Mouse (Mus musculus) intestine, embryonic 16.5 days (tissue): Measurements from ENCODE around the gene March4. TPM values are rescaled to one million over a fixed set of nuclear protein-coding genes. Genes with fewer than 3 reads are reported as not detected.
A peak's percentile ranks its signal among the peaks of the same experiment; 100 is the strongest.

Source experiments
- ATAC-seq: fragments of 200-750 bp; cut with Nextera tagmentation; 2 replicates; pipeline ENCODE4 v1.8.0; 2017; ENCODE audit warnings: moderate TSS enrichment, moderate library complexity
- H3K27ac ChIP-seq: fragments of 300-500 bp; sonication (generic); 2 replicates; pipeline ENCODE4 v1.5.1; 2014; ENCODE audit warnings: mild to moderate bottlenecking, low read length
- H3K27me3 ChIP-seq: fragments of 300-500 bp; sonication (generic); replicated peaks from 2 replicates; pipeline ENCODE4 v1.6.1; 2014; ENCODE audit warnings: low read length, control low read depth, mixed read lengths; ENCODE audit not compliant: control insufficient read depth, insufficient read depth
- H3K36me3 ChIP-seq: fragments of 300-500 bp; sonication (generic); 2 replicates; pipeline ENCODE4 v1.6.1; 2014; ENCODE audit warnings: low read length, control low read depth; ENCODE audit not compliant: control insufficient read depth, insufficient read depth
- H3K4me1 ChIP-seq: fragments of 300-500 bp; sonication (generic); 2 replicates; pipeline ENCODE4 v1.6.1; 2014; ENCODE audit warnings: low read length, control low read depth, mixed read lengths; ENCODE audit not compliant: control insufficient read depth, insufficient read depth
- H3K4me2 ChIP-seq: fragments of 300-500 bp; sonication (generic); 2 replicates; pipeline ENCODE4 v1.6.1; 2014; ENCODE audit warnings: low read depth, low read length, control low read depth
- H3K4me3 ChIP-seq: fragments of 300-500 bp; sonication (generic); 2 replicates; pipeline ENCODE4 v1.5.1; 2014; ENCODE audit warnings: mild to moderate bottlenecking, low read length
- H3K9ac ChIP-seq: fragments of 300-500 bp; sonication (generic); 2 replicates; pipeline ENCODE4 v1.6.1; 2014; ENCODE audit warnings: low read depth, low read length
- H3K9me3 ChIP-seq: fragments of 300-500 bp; sonication (generic); 2 replicates; pipeline ENCODE4 v1.6.1; 2016; ENCODE audit warnings: low read length, control low read depth; ENCODE audit not compliant: control insufficient read depth
- WGBS: fragments of 180-500 bp; shearing (Covaris S2); extraction: QIAGEN DNeasy Blood & Tissue Kit; methylation state at CpG from one replicate; pipeline ENCODE4 v1.1.7; 2014; 5-methylcytosine and 5-hydroxymethylcytosine counted together
- polyA plus RNA-seq: library from polyadenylated mRNA; unstranded; fragments of >200 nt; fragmentation: Nextera tagmentation; extraction: Ambion mirVana; gene quantifications from 2 replicates; pipeline ENCODE4 v1.2.1, GENCODE M21; 2015

The March4 gene
- polyA plus RNA-seq, 1 experiment from 2014 or later, result 0.32 TPM

DNA sequence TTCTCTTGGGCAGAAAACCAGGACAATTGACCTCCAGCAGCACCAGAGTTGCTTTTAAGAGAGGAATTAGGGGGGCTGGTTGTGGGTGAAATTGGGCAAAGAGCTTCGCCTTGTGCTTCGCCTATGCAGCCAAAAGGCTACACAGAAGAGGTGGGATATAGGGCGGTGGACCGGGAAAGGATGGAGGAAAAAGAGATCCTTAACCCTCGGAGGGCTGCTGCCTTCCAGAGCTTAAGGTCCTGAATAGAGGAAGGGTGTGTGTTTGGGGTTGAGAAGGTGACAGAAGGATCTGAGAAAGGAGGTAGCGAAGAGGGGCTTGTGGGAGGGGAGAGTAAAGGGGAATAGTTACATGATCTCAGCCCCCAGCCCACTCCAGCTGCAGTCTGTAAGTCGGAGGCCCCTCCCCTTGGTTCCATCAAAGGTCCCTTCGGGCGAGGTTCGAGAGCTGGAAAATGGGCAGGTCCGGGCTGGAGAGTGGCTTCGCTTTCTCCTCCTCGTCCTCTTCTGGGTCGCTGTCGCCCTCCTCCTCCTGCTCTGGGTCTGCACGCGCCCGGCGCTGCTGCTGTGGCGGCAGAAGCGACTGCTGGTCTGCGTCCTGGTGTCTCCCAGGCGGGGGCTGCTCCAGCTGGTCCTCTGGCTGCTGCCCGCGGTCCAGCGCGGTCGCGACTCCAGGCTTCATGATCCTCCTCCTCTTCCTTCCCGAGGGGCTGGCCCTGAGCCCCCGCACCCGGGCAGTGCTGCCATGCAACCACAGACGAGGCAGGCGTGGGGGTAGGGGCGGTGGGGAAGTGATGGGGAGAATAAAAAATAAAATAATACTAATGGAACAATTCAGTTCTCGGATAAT, 782 bp downstream of the March4 start:
- Histone ChIP-seq H3K9me3 (no peaks in the 10 kb centered on the region), H3K9ac (no peak overlapping the region), H3K36me3 (no peaks in the 10 kb centered on the region), H3K4me3 (peak overlapping the region; percentile 30), H3K27ac (no peak overlapping the region), H3K4me1 (peaks cover 6% of the 10 kb centered on the region), H3K4me2 (peak overlapping the region; percentile 53), H3K27me3 (peaks cover 22% of the 10 kb centered on the region)
- 3% methylated on average over 36 of the region's 36 CpGs for WGBS
- 0 out of 2 replicates have a peak, but pooled peaks have one; percentile 33 for ATAC-seq

- peaks cover 6% of the 10 kb centered on the region for H3K4me1 ChIP-seq
- no peak overlapping the region for H3K27ac ChIP-seq
- H3K9ac ChIP-seq, result no peak overlapping the region
- no peak for ATAC-seq
- H3K4me3 ChIP-seq, result no peak overlapping the region
- no peaks in the 10 kb centered on the region for H3K9me3 ChIP-seq
- H3K36me3 ChIP-seq, result no peaks in the 10 kb centered on the region
- peaks cover 22% of the 10 kb centered on the region for H3K27me3 ChIP-seq
- no peak overlapping the region for H3K4me2 ChIP-seq
These were observed 3.3 kb downstream of the March4 start for GRCm38 (mm10) chr1:72533439-72533838.

DNA sequence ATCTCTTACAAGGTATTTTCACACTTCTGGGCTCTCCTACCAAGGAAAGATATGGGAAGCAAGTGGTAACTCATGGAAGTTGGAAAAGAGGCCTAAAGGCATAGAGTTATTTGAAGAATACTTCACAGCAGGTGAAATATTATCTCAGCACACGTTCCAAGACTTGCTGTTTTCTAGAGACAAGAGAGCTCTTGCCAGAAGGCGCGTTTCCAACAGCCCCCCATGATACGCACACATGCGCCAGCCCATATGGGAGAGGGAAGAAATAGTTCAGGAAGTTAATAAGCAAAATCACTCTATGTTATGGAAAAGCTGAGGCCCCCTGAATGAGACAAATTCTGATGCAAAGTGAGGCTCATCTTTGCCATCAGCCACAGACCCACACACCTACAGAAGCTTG, 3.8 kb downstream of the March4 start:
- Histone ChIP-seq H3K4me3 (no peak overlapping the region), H3K4me1 (peaks cover 6% of the 10 kb centered on the region), H3K4me2 (no peak overlapping the region), H3K9ac (no peak overlapping the region), H3K9me3 (no peaks in the 10 kb centered on the region), H3K36me3 (no peaks in the 10 kb centered on the region), H3K27ac (no peak overlapping the region), H3K27me3 (peaks cover 22% of the 10 kb centered on the region)
- 82% methylated on average over 5 of the region's 5 CpGs for WGBS
- ATAC-seq, result no peak

GRCm38 (mm10) chr1:72530516-72531196, 6.1 kb downstream of the March4 start:
- Histone ChIP-seq H3K4me1 (no peaks in the 10 kb centered on the region), H3K4me2 (no peak overlapping the region), H3K9me3 (no peaks in the 10 kb centered on the region), H3K4me3 (no peak overlapping the region), H3K27ac (no peak overlapping the region), H3K9ac (no peak overlapping the region), H3K27me3 (peaks cover 10% of the 10 kb centered on the region), H3K36me3 (no peaks in the 10 kb centered on the region)
- whole genome bisulfite sequencing, result 74% methylated on average over 8 of the region's 8 CpGs
- ATAC-seq, result no peak

- H3K27ac ChIP-seq, result no peak overlapping the region
- no peaks in the 10 kb centered on the region for H3K27me3 ChIP-seq
- no peaks in the 10 kb centered on the region for H3K36me3 ChIP-seq
- H3K9me3 ChIP-seq, result no peaks in the 10 kb centered on the region
- H3K4me2 ChIP-seq, result no peak overlapping the region
- WGBS, result 85% methylated on average over 4 of the region's 4 CpGs
- H3K9ac ChIP-seq, result no peak overlapping the region
- ATAC-seq, result no peak
- H3K4me3 ChIP-seq, result no peak overlapping the region
- H3K4me1 ChIP-seq, result no peaks in the 10 kb centered on the region
These were observed 7.5 kb downstream of the March4 start for GRCm38 (mm10) chr1:72529192-72529591.

DNA sequence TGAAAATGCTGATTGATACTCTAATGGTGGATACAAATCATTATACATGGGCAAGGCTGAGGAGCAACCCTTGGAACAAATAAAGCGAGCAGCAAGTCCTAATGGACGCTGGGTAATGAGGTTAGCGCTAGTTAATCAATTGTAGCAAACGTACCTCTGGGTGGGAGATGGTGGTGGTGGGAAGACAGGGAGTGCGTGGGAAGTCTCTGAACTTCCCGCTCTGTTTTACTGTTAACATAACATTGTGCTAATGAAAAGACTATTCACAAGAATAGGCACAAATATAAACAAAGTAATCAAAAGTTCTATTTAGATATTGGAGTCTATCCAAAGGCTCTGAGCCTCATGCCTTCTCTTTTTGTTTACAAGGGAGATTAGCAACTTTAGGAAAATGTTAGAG, 13.1 kb downstream of the March4 start:
- no peak overlapping the region for H3K4me2 ChIP-seq
- no peaks in the 10 kb centered on the region for H3K9me3 ChIP-seq
- H3K4me3 ChIP-seq, result no peak overlapping the region
- H3K4me1 ChIP-seq, result no peaks in the 10 kb centered on the region
- H3K9ac ChIP-seq, result no peak overlapping the region
- no peaks in the 10 kb centered on the region for H3K27me3 ChIP-seq
- H3K36me3 ChIP-seq, result no peaks in the 10 kb centered on the region
- WGBS, result 39% methylated on average over 6 of the region's 6 CpGs
- no peak overlapping the region for H3K27ac ChIP-seq
- ATAC-seq, result no peak

DNA sequence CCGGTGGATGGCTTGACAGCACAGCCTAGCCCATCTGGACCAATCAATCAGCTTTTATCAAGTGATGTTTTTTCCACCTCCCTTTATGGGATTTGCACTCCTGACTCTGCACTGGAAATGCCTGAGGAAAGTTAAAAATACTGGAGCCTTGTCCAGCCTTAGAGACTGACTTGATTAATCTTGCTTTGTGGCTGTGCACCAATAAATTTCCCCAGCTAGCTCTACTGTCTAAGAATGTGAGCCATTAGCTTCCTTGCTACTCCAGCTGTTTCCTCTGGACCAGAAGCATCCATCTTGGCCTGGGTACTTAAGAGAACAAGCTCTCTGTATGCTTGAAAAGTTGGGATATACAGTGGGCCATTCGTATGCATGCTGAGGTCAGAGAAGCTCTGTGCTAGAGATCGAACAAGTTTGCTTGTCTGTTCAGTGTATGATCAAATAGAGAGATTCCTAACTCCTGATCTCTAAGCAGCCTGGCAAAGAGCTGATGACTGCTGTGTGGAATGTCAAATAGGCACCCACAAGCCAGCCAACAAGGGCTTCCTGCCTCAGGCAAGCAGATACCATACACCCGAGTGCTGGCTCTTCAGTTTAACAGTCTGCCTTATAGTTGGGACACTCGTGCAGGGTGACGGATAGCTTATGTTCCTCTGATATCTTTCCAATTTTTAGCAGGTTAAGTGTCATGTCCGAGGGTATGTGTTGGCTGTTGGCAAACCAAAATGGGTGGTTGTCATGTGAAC, 25.8 kb downstream of the March4 start:
- no peaks in the 10 kb centered on the region for H3K36me3 ChIP-seq
- WGBS, result 65% methylated on average over 7 of the region's 7 CpGs
- no peak overlapping the region for H3K27ac ChIP-seq
- no peak for ATAC-seq
- H3K9me3 ChIP-seq, result no peaks in the 10 kb centered on the region
- no peak overlapping the region for H3K4me3 ChIP-seq
- H3K4me1 ChIP-seq, result no peaks in the 10 kb centered on the region
- no peak overlapping the region for H3K4me2 ChIP-seq
- no peak overlapping the region for H3K9ac ChIP-seq
- no peaks in the 10 kb centered on the region for H3K27me3 ChIP-seq

DNA sequence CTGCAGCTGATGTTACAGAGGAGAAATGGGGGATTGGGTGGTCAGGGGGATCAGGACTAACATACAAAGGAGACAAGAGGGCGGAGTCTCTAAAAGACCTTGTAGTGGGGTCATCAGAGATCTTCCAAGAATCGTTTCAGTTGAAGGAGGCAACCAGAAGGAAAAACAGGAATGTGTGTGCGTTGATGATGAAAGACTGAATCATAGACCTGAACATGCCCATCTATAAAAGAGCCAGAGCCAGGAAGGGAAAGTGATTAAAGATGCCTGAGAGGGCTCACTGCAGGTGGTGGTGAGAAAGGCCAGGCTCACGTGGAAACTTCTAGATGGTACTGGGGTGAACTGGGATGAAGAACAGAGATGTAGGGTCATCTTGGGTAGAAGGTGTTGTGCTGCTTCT, 27.2 kb downstream of the March4 start:
- Histone ChIP-seq H3K27ac (no peak overlapping the region), H3K4me1 (no peaks in the 10 kb centered on the region), H3K4me3 (no peak overlapping the region), H3K4me2 (no peak overlapping the region), H3K9ac (no peak overlapping the region), H3K36me3 (no peaks in the 10 kb centered on the region), H3K9me3 (no peaks in the 10 kb centered on the region), H3K27me3 (no peaks in the 10 kb centered on the region)
- 79% methylated on average over 4 of the region's 4 CpGs for WGBS
- ATAC-seq, result no peak

DNA sequence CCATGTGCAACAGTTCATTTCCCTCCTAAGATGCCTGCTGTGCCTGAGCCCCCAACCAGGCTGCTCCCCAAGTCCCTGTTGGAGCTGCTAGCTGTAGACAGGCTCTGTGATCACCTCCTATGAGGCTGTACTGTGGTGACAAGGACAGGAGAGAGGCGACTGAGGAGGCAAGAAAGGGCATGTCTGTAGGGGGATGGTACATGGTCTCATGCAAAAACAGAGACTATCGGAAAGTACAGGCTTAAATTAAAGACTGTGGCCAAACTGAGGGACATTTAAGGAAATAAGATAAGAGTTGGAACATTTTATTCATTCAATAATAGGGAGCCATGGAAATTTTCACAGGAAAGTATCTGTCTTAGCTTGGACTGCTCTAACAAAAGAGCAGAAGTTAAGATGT, 29.1 kb downstream of the March4 start:
- Histone ChIP-seq H3K4me1 (no peaks in the 10 kb centered on the region), H3K36me3 (no peaks in the 10 kb centered on the region), H3K4me2 (no peak overlapping the region), H3K27ac (no peak overlapping the region), H3K9me3 (no peaks in the 10 kb centered on the region), H3K9ac (no peak overlapping the region), H3K27me3 (no peaks in the 10 kb centered on the region), H3K4me3 (no peak overlapping the region)
- no peak for ATAC-seq
- WGBS, result 70% methylated on average over 2 of the region's 2 CpGs
